Mouse (Mus musculus) G1E-ER4 (cell line): ENCODE measurements around the gene Trabd2b. TPM values are rescaled to one million over a fixed set of nuclear protein-coding genes. Genes with fewer than 3 reads are reported as not detected.

Experiments
- GATA1 ChIP-seq: IDR thresholded peaks from one replicate; pipeline ENCODE4 v1.8.0; 2012; ENCODE audit warnings: low read length, inconsistent platforms
- polyA plus RNA-seq: library from polyadenylated mRNA; stranded (reverse); fragments of >175 nt; gene quantifications from 2 replicates; pipeline ENCODE4 v1.2.3, GENCODE M21; 2012

The Trabd2b gene
- polyA plus RNA-seq, 1 experiment, result not detected

GRCm38 (mm10) chr4:114611166-114611929 lies 204.8 kb downstream of the Trabd2b start:
- TF ChIP-seq GATA1, result no peak

- TF ChIP-seq GATA1, result no peak
These were observed 205.5 kb downstream of the Trabd2b start for GRCm38 (mm10) chr4:114612032-114612431.

GRCm38 (mm10) chr4:114612827-114613226 lies 206.3 kb downstream of the Trabd2b start:
- no peak for TF ChIP-seq GATA1

GRCm38 (mm10) chr4:114614086-114614485 lies 207.6 kb downstream of the Trabd2b start:
- no peak for TF ChIP-seq GATA1

GRCm38 (mm10) chr4:114615765-114616164 lies 209.2 kb downstream of the Trabd2b start:
- TF ChIP-seq GATA1, result no peak

GRCm38 (mm10) chr4:114622929-114623328 lies 216.4 kb downstream of the Trabd2b start:
- no peak for TF ChIP-seq GATA1

- no peak for TF ChIP-seq GATA1
These were observed 217.8 kb downstream of the Trabd2b start for GRCm38 (mm10) chr4:114624114-114624910.

- no peak for TF ChIP-seq GATA1
These were observed 218.8 kb downstream of the Trabd2b start for GRCm38 (mm10) chr4:114625357-114625756.

- TF ChIP-seq GATA1, result no peak
These were observed 219.4 kb downstream of the Trabd2b start for GRCm38 (mm10) chr4:114625920-114626319.

GRCm38 (mm10) chr4:114627674-114628293 lies 221.3 kb downstream of the Trabd2b start:
- TF ChIP-seq GATA1, result no peak

- no peak for TF ChIP-seq GATA1
These were observed 229.4 kb downstream of the Trabd2b start for GRCm38 (mm10) chr4:114635889-114636288.

GRCm38 (mm10) chr4:114636324-114636723 lies 229.8 kb downstream of the Trabd2b start:
- TF ChIP-seq GATA1, result no peak

- no peak for TF ChIP-seq GATA1
These were observed 230.6 kb downstream of the Trabd2b start for GRCm38 (mm10) chr4:114637120-114637519.

- no peak for TF ChIP-seq GATA1
These were observed 235.9 kb downstream of the Trabd2b start for GRCm38 (mm10) chr4:114642469-114642868.

- TF ChIP-seq GATA1, result no peak
These were observed 237.2 kb downstream of the Trabd2b start for GRCm38 (mm10) chr4:114643679-114644208.

- TF ChIP-seq GATA1, result no peak
These were observed 238.8 kb downstream of the Trabd2b start for GRCm38 (mm10) chr4:114645341-114645740.
